Mouse (Mus musculus) small intestine, adult 2 months (tissue): Measurements from ENCODE around the gene Slc38a3.

Source experiments
- CTCF ChIP-seq: fragments of 200-500 bp; IDR thresholded peaks from 2 replicates; pipeline ENCODE4 v1.5.1; 2012; ENCODE audit warnings: low read depth, mild to moderate bottlenecking, control low read depth, inconsistent platforms, low read length, moderate library complexity, mixed read lengths; ENCODE audit not compliant: insufficient replicate concordance, insufficient read length; ENCODE audit errors: extremely low read depth
- POLR2A ChIP-seq: fragments of 200-500 bp; IDR thresholded peaks from 2 replicates; pipeline ENCODE4 v1.6.1; 2012; ENCODE audit warnings: low read depth, mild to moderate bottlenecking, control low read depth, inconsistent platforms, low read length, moderate library complexity

DNA sequence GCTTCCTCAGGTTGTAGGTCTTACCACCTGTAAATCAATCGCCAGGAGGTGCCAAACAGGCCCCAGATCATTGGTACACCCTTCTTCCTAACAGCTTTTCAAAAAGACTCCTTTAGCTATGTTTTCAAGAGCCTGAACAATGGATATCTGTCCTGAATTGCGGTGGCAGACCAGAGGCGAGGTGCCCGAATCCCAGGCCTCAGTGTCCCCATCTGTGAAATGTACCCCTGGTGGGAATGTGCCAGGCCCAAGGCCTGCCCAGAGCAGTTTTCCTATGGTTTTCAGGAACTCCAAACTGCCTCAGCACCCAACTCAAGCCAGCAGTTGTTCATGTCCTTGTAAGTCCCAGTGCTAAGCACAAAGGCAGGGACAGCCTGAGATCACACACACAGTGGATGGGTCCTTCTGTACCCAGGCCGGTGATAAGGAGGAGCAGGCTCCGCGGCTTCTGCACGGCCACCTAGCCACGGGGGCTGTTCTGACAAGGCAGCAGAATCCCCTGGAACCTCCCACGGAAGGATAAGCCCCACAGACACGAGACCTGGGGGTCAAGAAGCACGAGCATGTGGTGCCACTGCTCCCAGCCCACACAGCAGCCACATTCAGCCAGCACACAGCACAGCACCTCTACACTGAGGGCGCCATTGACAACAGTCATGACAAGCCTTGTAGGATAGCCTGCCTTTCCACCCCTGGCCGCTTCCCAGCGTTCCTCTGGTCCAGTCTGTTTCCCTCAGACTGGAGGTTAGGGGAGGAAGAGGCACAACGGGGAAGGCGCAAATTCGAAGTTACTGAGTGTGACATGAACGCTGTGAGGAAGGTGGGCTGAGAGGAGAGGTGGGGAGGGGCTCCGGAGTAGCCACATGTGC lies 41.7 kb downstream of the Slc38a3 start:
- TF ChIP-seq CTCF (no peak), POLR2A (no peak)
